Mouse (Mus musculus) MEL (cell line): ENCODE measurements at regions not wholly inside any gene's neighbourhood (a gene's known extent, or its start where the extent isn't known, plus 50 kb on each side); places are given as distances from the start of the nearest gene placed in this dataset.

Experiments
- DNase-seq: peaks from one replicate; pipeline ENCODE4 v3.0.0; 2011; ENCODE audit warnings: low read depth, low spot score
- H3K27ac ChIP-seq: 2 replicates; pipeline ENCODE4 v1.5.1; 2012; ENCODE audit warnings: low read depth, mild to moderate bottlenecking, control low read depth, low read length, moderate library complexity; ENCODE audit not compliant: control insufficient read depth
- H3K27me3 ChIP-seq, 2 experiments: fragments of 150-350 bp in 1 of 2; sonication (generic) in 1 of 2; 2 replicates each; pipeline ENCODE4 v1.6.1; 2012; ENCODE audit warnings: low read length in 2 of 2, mild to moderate bottlenecking in 2 of 2, improper control_type of control experiment in 1 of 2, moderate library complexity in 1 of 2; ENCODE audit not compliant: insufficient read depth in 2 of 2, control insufficient read depth in 1 of 2
- H3K36me3 ChIP-seq, 2 experiments: 2 replicates each; pipeline ENCODE4 v1.6.1; 2012 to 2014; ENCODE audit warnings: low read length in 2 of 2, improper control_type of control experiment in 1 of 2, inconsistent platforms in 1 of 2, mild to moderate bottlenecking in 1 of 2; ENCODE audit not compliant: insufficient read depth in 2 of 2, control insufficient read depth in 1 of 2
- H3K4me1 ChIP-seq, 2 experiments: fragments of 150-350 bp in 1 of 2; sonication (generic) in 1 of 2; 2 replicates each; pipeline ENCODE4 v1.6.1; 2012; ENCODE audit warnings: low read length in 2 of 2, improper control_type of control experiment in 1 of 2, mild to moderate bottlenecking in 1 of 2; ENCODE audit not compliant: insufficient read depth in 2 of 2, control insufficient read depth in 1 of 2
- H3K4me3 ChIP-seq, 2 experiments: fragments of 150-350 bp in 1 of 2; sonication (generic) in 1 of 2; 2 replicates each; pipeline ENCODE4 v1.5.1; 2012; ENCODE audit warnings: low read depth in 2 of 2, low read length in 2 of 2, mild to moderate bottlenecking in 2 of 2, moderate library complexity in 2 of 2, control low read depth in 1 of 2, improper control_type of control experiment in 1 of 2; ENCODE audit not compliant: control insufficient read depth in 1 of 2, insufficient read depth in 1 of 2
- H3K79me2 ChIP-seq: 2 replicates; pipeline ENCODE4 v1.6.1; 2012; ENCODE audit warnings: mild to moderate bottlenecking, low read length, moderate library complexity; ENCODE audit not compliant: control insufficient read depth, poor library complexity, insufficient read depth
- H3K9ac ChIP-seq: 2 replicates; pipeline ENCODE4 v1.6.1; 2012; ENCODE audit warnings: low read depth, mild to moderate bottlenecking, control low read depth, low read length, moderate library complexity; ENCODE audit not compliant: control insufficient read depth, poor library complexity, severe bottlenecking
- H3K9me3 ChIP-seq: fragments of 150-350 bp; sonication (generic); replicated peaks from 2 replicates; pipeline ENCODE4 v1.6.1; 2012; ENCODE audit warnings: mild to moderate bottlenecking, low read length, improper control_type of control experiment, moderate library complexity; ENCODE audit not compliant: insufficient read depth
- CHD1 ChIP-seq: IDR thresholded peaks from 2 replicates; pipeline ENCODE4 v1.6.1; 2012; ENCODE audit warnings: low read depth, mild to moderate bottlenecking, inconsistent platforms, low read length, improper control_type of control experiment
- CHD2 ChIP-seq: IDR thresholded peaks from 2 replicates; pipeline ENCODE4 v1.6.1; 2011; ENCODE audit warnings: low read length, improper control_type of control experiment
- CTCF ChIP-seq, 3 experiments: IDR thresholded peaks in 2 of 3; conservative IDR thresholded peaks in 1 of 3; 2 replicates each; pipeline ENCODE4 v1.5.1; 2011 to 2012; ENCODE audit warnings: low read length in 3 of 3, low read depth in 2 of 3, mild to moderate bottlenecking in 2 of 3, improper control_type of control experiment in 1 of 3, inconsistent platforms in 1 of 3, mixed read lengths in 1 of 3, moderate library complexity in 1 of 3; ENCODE audit not compliant: control insufficient read depth in 1 of 3, insufficient read depth in 1 of 3, poor library complexity in 1 of 3, severe bottlenecking in 1 of 3
- E2F4 ChIP-seq: IDR thresholded peaks from 2 replicates; pipeline ENCODE4 v1.6.1; 2011; ENCODE audit warnings: low read depth, low read length, improper control_type of control experiment, borderline replicate concordance
- EP300 ChIP-seq, 2 experiments: IDR thresholded peaks; 2 replicates each; pipeline ENCODE4 v1.6.1; 2011; ENCODE audit warnings: improper control_type of control experiment in 2 of 2, low read length in 2 of 2, low read depth in 1 of 2, mild to moderate bottlenecking in 1 of 2
- GABPA ChIP-seq: IDR thresholded peaks from 2 replicates; pipeline ENCODE4 v1.6.1; 2012; ENCODE audit warnings: low read depth, mild to moderate bottlenecking, inconsistent platforms, low read length, improper control_type of control experiment, moderate library complexity
- GATA1 ChIP-seq: IDR thresholded peaks from 2 replicates; pipeline ENCODE4 v1.6.1; 2011; ENCODE audit warnings: low read depth, low read length, improper control_type of control experiment
- KAT2A ChIP-seq: conservative IDR thresholded peaks from 2 replicates; pipeline ENCODE4 v1.6.1; 2012; ENCODE audit warnings: low read depth, low read length, improper control_type of control experiment, inconsistent platforms
- MAFK ChIP-seq: IDR thresholded peaks from 2 replicates; pipeline ENCODE4 v1.6.1; 2011; ENCODE audit warnings: low read depth, mild to moderate bottlenecking, low read length, improper control_type of control experiment, borderline replicate concordance
- MAZ ChIP-seq: IDR thresholded peaks from 2 replicates; pipeline ENCODE4 v1.6.1; 2012; ENCODE audit warnings: low read depth, mild to moderate bottlenecking, inconsistent platforms, low read length, improper control_type of control experiment
- MEF2A ChIP-seq: IDR thresholded peaks from 2 replicates; pipeline ENCODE4 v1.6.1; 2014; ENCODE audit warnings: low read depth, mild to moderate bottlenecking, inconsistent platforms, low read length, improper control_type of control experiment; ENCODE audit not compliant: poor library complexity, insufficient replicate concordance, severe bottlenecking; ENCODE audit errors: extremely low read depth
- MXI1 ChIP-seq: IDR thresholded peaks from 2 replicates; pipeline ENCODE4 v1.6.1; 2011; ENCODE audit warnings: mild to moderate bottlenecking, low read depth, low read length, improper control_type of control experiment
- MYC ChIP-seq: IDR thresholded peaks from 2 replicates; pipeline ENCODE4 v1.6.1; 2011; ENCODE audit warnings: low read depth, mild to moderate bottlenecking, low read length, improper control_type of control experiment, moderate library complexity
- NELFE ChIP-seq: IDR thresholded peaks from 2 replicates; pipeline ENCODE4 v1.6.1; 2011; ENCODE audit warnings: low read depth, low read length, improper control_type of control experiment
- POLR2A ChIP-seq, 2 experiments: IDR thresholded peaks; 2 replicates each; pipeline ENCODE4 v1.6.1; 2011 to 2012; ENCODE audit warnings: low read length in 2 of 2, mild to moderate bottlenecking in 2 of 2, control low read depth in 1 of 2, improper control_type of control experiment in 1 of 2, low read depth in 1 of 2, moderate library complexity in 1 of 2; ENCODE audit not compliant: control insufficient read depth in 1 of 2, insufficient read depth in 1 of 2, poor library complexity in 1 of 2
- POLR2AphosphoS5 ChIP-seq: IDR thresholded peaks from 2 replicates; pipeline ENCODE4 v1.6.1; 2012; ENCODE audit warnings: low read depth, borderline replicate concordance, mild to moderate bottlenecking, inconsistent platforms, low read length, moderate library complexity, mixed read lengths
- TBP ChIP-seq: IDR thresholded peaks from 2 replicates; pipeline ENCODE4 v1.8.0; 2011; ENCODE audit warnings: low read depth, low read length, improper control_type of control experiment
- USF2 ChIP-seq, 2 experiments: IDR thresholded peaks; 2 replicates each; pipeline ENCODE4 v1.6.1; 2011 to 2012; ENCODE audit warnings: improper control_type of control experiment in 2 of 2, low read length in 2 of 2, borderline replicate concordance in 1 of 2, inconsistent platforms in 1 of 2, low read depth in 1 of 2, mild to moderate bottlenecking in 1 of 2; ENCODE audit not compliant: insufficient read depth in 1 of 2
- ZC3H11A ChIP-seq: IDR thresholded peaks from 2 replicates; pipeline ENCODE4 v1.6.1; 2012; ENCODE audit warnings: low read depth, mild to moderate bottlenecking, inconsistent platforms, low read length, improper control_type of control experiment
- ZKSCAN1 ChIP-seq: IDR thresholded peaks from 2 replicates; pipeline ENCODE4 v1.6.1; 2012; ENCODE audit warnings: low read depth, mild to moderate bottlenecking, inconsistent platforms, low read length, improper control_type of control experiment, moderate library complexity
- ZMIZ1 ChIP-seq: IDR thresholded peaks from 2 replicates; pipeline ENCODE4 v1.6.1; 2012; ENCODE audit warnings: low read depth, mild to moderate bottlenecking, inconsistent platforms, low read length, improper control_type of control experiment, moderate library complexity

GRCm38 (mm10) chrX:42361400-42362028 is 128.0 kb upstream of the Tex13c2 start:
- no peaks in the 10 kb centered on the region for H3K79me2 ChIP-seq
- TF ChIP-seq CHD1: no peak
- TF ChIP-seq TBP: no peak
- no peak for TF ChIP-seq KAT2A
- TF ChIP-seq GABPA: no peak
- no peak for TF ChIP-seq MAZ
- TF ChIP-seq POLR2A (IDR thresholded peaks at IDR 0.05; ENCODE audit: control insufficient read depth in 1 of 2, insufficient read depth in 1 of 2, low read depth in 1 of 2, low read length in 2 of 2, poor library complexity in 1 of 2): no peak
- TF ChIP-seq MYC: no peak
- TF ChIP-seq USF2 (IDR thresholded peaks at IDR 0.05; ENCODE audit: borderline replicate concordance in 1 of 2, insufficient read depth in 1 of 2, low read depth in 1 of 2, low read length in 2 of 2): no peak
- TF ChIP-seq MAFK: no peak
- TF ChIP-seq CHD2: no peak
- TF ChIP-seq ZKSCAN1: no peak
- TF ChIP-seq EP300 (IDR thresholded peaks at IDR 0.05; ENCODE audit: low read depth in 1 of 2, low read length in 2 of 2): no peak
- no peaks in the 10 kb centered on the region; a peak in 1 of 4 replicates for H3K27me3 ChIP-seq
- no peaks in the 10 kb centered on the region for H3K4me1 ChIP-seq
- no peak for DNase-seq
- H3K27ac ChIP-seq: no peak overlapping the region
- H3K9me3 ChIP-seq: no peaks in the 10 kb centered on the region
- H3K4me3 ChIP-seq: no peak overlapping the region
- no peaks in the 10 kb centered on the region for H3K36me3 ChIP-seq
- H3K9ac ChIP-seq: no peak overlapping the region

GRCm38 (mm10) chrX:42364137-42364536 is 125.4 kb upstream of the Tex13c2 start:
- Histone ChIP-seq H3K9me3 (no peaks in the 10 kb centered on the region), H3K27me3 (no peaks in the 10 kb centered on the region; a peak in 1 of 4 replicates), H3K9ac (no peak overlapping the region)

GRCm38 (mm10) chrX:42373794-42374398 is 115.6 kb upstream of the Tex13c2 start:
- Histone ChIP-seq H3K4me1 (no peaks in the 10 kb centered on the region), H3K36me3 (no peaks in the 10 kb centered on the region), H3K4me3 (no peak overlapping the region), H3K79me2 (no peaks in the 10 kb centered on the region), H3K9me3 (no peaks in the 10 kb centered on the region), H3K27ac (no peak overlapping the region), H3K27me3 (no peaks in the 10 kb centered on the region), H3K9ac (no peak overlapping the region)
- no peak for TF ChIP-seq POLR2A (IDR thresholded peaks at IDR 0.05; ENCODE audit: control insufficient read depth in 1 of 2, insufficient read depth in 1 of 2, low read depth in 1 of 2, low read length in 2 of 2, poor library complexity in 1 of 2)
- TF ChIP-seq E2F4: no peak
- no peak for TF ChIP-seq MEF2A
- no peak for TF ChIP-seq ZC3H11A
- TF ChIP-seq TBP: no peak
- TF ChIP-seq MXI1: no peak
- TF ChIP-seq POLR2AphosphoS5: no peak
- no peak for TF ChIP-seq CHD2
- TF ChIP-seq MAFK: no peak
- TF ChIP-seq NELFE: no peak
- no peak for TF ChIP-seq GATA1
- no peak for TF ChIP-seq USF2 (IDR thresholded peaks at IDR 0.05; ENCODE audit: borderline replicate concordance in 1 of 2, insufficient read depth in 1 of 2, low read depth in 1 of 2, low read length in 2 of 2)
- TF ChIP-seq ZMIZ1: no peak
- TF ChIP-seq CTCF (IDR thresholded peaks at IDR 0.05 in 2 of 3, conservative IDR thresholded peaks at IDR 0.05 in 1 of 3; ENCODE audit: control insufficient read depth in 1 of 3, insufficient read depth in 1 of 3, low read depth in 2 of 3, low read length in 3 of 3, poor library complexity in 1 of 3, severe bottlenecking in 1 of 3): no peak
- DNase-seq: no peak

More at GRCm38 (mm10) chrX:42364137-42364536, 125.4 kb upstream of the Tex13c2 start:
- no peak for DNase-seq
- H3K36me3 ChIP-seq: no peaks in the 10 kb centered on the region
- H3K27ac ChIP-seq: no peak overlapping the region
- no peaks in the 10 kb centered on the region for H3K79me2 ChIP-seq
- no peak for TF ChIP-seq ZKSCAN1
- H3K4me1 ChIP-seq: no peaks in the 10 kb centered on the region
- no peak overlapping the region for H3K4me3 ChIP-seq
